Mouse (Mus musculus): ENCODE measurements around the gene Gm49721. TPM values are rescaled to one million over a fixed set of nuclear protein-coding genes. Genes with fewer than 3 reads are reported as not detected.

Gene Gm49721
- 0.13 TPM in 1 of 2 replicates, not detected in the other for polyA plus RNA-seq (2012; ENCODE audit: low replicate concordance)

DNA sequence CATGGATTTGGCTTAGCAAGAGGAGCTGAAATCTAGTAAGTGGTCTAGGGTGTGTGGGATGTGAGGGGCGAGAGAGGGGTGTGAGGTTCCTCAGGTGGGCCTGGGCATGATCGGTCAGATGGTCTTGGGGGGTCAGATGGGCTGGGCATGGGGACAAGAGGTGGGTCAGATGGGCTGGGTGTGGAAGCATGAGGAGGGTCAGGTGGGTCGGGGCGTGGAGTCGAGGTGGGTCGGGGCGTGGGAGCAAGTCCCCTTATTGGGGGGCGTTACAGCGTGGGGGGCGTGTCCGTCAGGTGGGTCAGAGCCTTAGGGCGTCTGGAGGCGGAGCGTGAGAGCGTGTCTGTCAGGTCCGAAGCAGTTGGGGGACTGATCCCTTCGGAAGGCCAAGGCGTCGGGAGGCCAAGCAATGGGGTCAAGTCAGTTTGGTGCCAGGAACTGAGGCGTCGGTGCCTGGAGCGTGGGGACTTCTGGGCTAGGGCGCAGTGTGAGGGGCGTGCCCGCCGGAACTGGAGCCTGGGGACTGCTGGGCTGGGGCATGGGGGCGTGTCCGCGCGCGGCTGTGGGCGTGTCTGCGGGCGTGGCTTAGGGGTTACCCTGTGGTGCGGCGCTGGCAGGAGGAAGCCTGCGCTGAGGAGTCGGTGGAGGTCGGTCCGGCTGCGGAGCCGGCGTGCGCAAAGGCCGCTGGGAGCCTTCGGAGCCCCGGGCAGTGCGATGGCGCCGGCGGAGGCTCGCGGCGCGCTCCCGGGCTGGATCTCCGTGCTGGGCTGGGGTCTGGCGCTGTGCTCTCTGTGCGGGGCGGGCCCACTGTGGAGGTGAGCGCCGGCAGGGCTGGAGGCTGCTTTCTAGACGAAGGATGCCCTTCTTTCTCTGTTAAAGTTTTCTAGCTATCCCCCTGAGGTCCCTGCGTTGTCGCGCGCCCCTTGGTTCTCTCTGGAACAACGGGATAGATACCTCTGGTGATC, at the start of gene Gm49721:
Gene Gm49721 (plus strand): TSS at position 618 of the 962 bp plus-strand sequence.

GRCm38 (mm10) chr17:6947984-6948768, 30.5 kb upstream of the Gm49721 start, which contains the start of gene Rsph3b:
Gene Rsph3b (minus strand): TSS chr17:6948682.

GRCm38 (mm10) chr17:6960776-6961175, 17.9 kb upstream of the Gm49721 start, which contains the start of gene Tagap1:
Gene Tagap1 (minus strand): TSS chr17:6961156.

DNA sequence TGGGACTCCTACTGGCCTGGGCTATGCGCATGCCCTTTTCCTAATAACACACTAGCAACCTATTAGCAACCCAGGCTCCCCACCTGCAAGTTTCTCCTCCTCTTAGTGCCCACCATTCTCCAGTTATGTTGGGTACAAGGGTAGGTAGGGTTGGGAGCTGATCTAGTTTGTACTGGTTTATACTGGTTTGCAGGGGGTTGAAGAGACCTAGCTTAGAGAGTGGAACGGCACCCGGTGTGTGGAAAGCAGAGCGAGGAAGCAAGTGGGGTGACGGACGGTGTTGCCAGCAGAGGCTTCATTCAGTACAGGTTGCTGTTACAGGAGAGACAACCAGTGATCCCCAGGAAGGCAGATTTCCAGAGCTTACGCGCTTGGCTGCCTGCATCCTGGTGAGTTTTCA, 8.4 kb upstream of the Gm49721 start, which contains the start of gene Rnaset2b:
Gene Rnaset2b (plus strand): TSS at position 301 of the 400 bp plus-strand sequence.

GRCm38 (mm10) chr17:7025257-7025656, 46.6 kb downstream of the Gm49721 start, which contains the start of gene Gm1604a:
Gene Gm1604a (plus strand): TSS chr17:7025568.

Other genes with a start within 250 kb of the Gm49721 start
- 515 and 526 TPM in 2 replicates for gene Ezr, start 196.1 kb upstream of the Gm49721 start, polyA plus RNA-seq (2012; ENCODE audit: low replicate concordance)
- 12.8 and 21.5 TPM in 2 replicates for gene Rsph3b, start 30.2 kb upstream of the Gm49721 start, polyA plus RNA-seq (2012; ENCODE audit: low replicate concordance)
- gene Tagap1, start 17.7 kb upstream of the Gm49721 start, polyA plus RNA-seq (2012; ENCODE audit: low replicate concordance): 7.1 TPM in 2 replicates
- gene Rnaset2b, start 8.3 kb upstream of the Gm49721 start, polyA plus RNA-seq (2012; ENCODE audit: low replicate concordance): 13.1 and 692 TPM in 2 replicates
- gene Gm1604a, start 46.7 kb downstream of the Gm49721 start, polyA plus RNA-seq (2012; ENCODE audit: low replicate concordance): 0.17 and 0.36 TPM in 2 replicates
- gene Rps6ka2, start 191.2 kb downstream of the Gm49721 start, polyA plus RNA-seq (2012; ENCODE audit: low replicate concordance): 0.49 and 1.5 TPM in 2 replicates